ENCODE assay signal across 12 mouse cellular contexts in the genomic region with DNA sequence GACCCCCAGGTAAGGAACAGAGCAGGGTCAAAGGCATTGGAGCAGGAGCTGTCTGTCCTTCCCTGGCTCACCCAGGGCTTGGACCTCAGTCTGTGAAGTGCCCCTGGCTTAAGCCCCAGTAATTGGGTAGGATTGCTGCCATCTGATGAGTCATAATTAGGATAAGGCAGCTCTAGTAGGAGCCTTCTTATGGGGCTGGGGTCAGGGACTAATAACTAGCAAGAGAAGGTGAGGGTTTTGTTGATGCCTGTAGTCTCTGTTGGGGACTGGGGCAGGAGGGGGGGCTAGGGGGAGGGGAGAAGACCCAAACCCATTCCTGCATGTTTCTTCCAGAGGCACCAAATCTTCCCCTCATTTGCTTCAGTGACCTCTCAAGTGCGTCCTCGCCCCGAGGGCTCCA.
A peak's percentile ranks its signal among the peaks of the same experiment; 100 is the strongest.
DNase-seq lines count a peak whose midpoint lies in the region; ATAC-seq lines count a peak whose summit lies in the region.
"Had no signal": no experiment of that assay in that cellular context is flagged by ENCODE, and none has a peak within 500 bp of the region (broad histone marks: within the 10 kb centered on the region; RNA-seq: fewer than 3 reads in every experiment).

No protein-coding gene starts in this region.

- H3K9ac ChIP-seq in intestine, embryonic 14.5 days (ENCODE audit: low read length), result no peak overlapping the region
- H3K9ac ChIP-seq in intestine, embryonic 15.5 days, result no peak overlapping the region
- no peak overlapping the region for H3K9ac ChIP-seq in embryonic facial prominence, embryonic 11.5 days (replicated peaks; ENCODE audit: low read length)
- H3K9ac ChIP-seq in forebrain, embryonic 16.5 days (replicated peaks; ENCODE audit: low read depth, low read length), result peak overlapping the region; percentile 38; the same call in 1 of the 2 replicates
- H3K9ac ChIP-seq in midbrain, embryonic 13.5 days (replicated peaks), result peak overlapping the region; percentile 16; the same call in 1 of the 2 replicates
- H3K9ac ChIP-seq: liver, postnatal 0 days had no signal

- peak overlapping the region; percentile 27; the same call in 1 of the 2 replicates for H3K4me2 ChIP-seq in intestine, embryonic 14.5 days (ENCODE audit: low read length)
- no peak overlapping the region; the same call in 1 of the 2 replicates for H3K4me2 ChIP-seq in intestine, embryonic 15.5 days (replicated peaks)
- H3K4me2 ChIP-seq in embryonic facial prominence, embryonic 11.5 days (ENCODE audit: low read depth, low read length), result no peak overlapping the region
- peak overlapping the region; percentile 36 for H3K4me2 ChIP-seq in forebrain, embryonic 16.5 days (ENCODE audit: low read length)
- H3K4me2 ChIP-seq in midbrain, embryonic 13.5 days (replicated peaks), result peak overlapping the region; percentile 36

- no peak for ATAC-seq in intestine, embryonic 14.5 days (replicated peaks; ENCODE audit: low FRiP score, low TSS enrichment, low read depth)
- no peak for ATAC-seq in intestine, embryonic 15.5 days
- peak; percentile 58 for ATAC-seq in embryonic facial prominence, embryonic 11.5 days (replicated peaks; ENCODE audit: insufficient number of reproducible peaks, low FRiP score, low TSS enrichment, low read depth)
- no peak for ATAC-seq in forebrain, embryonic 16.5 days
- ATAC-seq in midbrain, embryonic 13.5 days, result peak; percentile 72
- ATAC-seq: liver, postnatal 0 days had no signal

- H3K27ac ChIP-seq in intestine, embryonic 14.5 days (ENCODE audit: low read depth), result no peak overlapping the region
- no peak overlapping the region for H3K27ac ChIP-seq in intestine, embryonic 15.5 days
- no peak overlapping the region for H3K27ac ChIP-seq in embryonic facial prominence, embryonic 11.5 days (replicated peaks; ENCODE audit: low read depth, low read length)
- H3K27ac ChIP-seq in forebrain, embryonic 16.5 days (ENCODE audit: low read length), result no peak overlapping the region
- peak overlapping the region; percentile 75 for H3K27ac ChIP-seq in midbrain, embryonic 13.5 days
- H3K27ac ChIP-seq: layer of hippocampus, adult 2 months had no signal

- 19% methylated on average over 3 of the region's 3 CpGs for WGBS in intestine, embryonic 14.5 days
- 26% methylated on average over 3 of the region's 3 CpGs for WGBS in intestine, embryonic 15.5 days
- 31% methylated on average over 3 of the region's 3 CpGs for WGBS in embryonic facial prominence, embryonic 11.5 days
- WGBS in forebrain, embryonic 16.5 days, result 10% methylated on average over 3 of the region's 3 CpGs
- WGBS in midbrain, embryonic 13.5 days, result 6% methylated on average over 3 of the region's 3 CpGs

- H3K36me3 ChIP-seq in intestine, embryonic 14.5 days (ENCODE audit: control insufficient read depth, insufficient read depth, low read length), result no peaks in the 10 kb centered on the region
- no peaks in the 10 kb centered on the region for H3K36me3 ChIP-seq in intestine, embryonic 15.5 days
- no peaks in the 10 kb centered on the region for H3K36me3 ChIP-seq in embryonic facial prominence, embryonic 11.5 days (replicated peaks; ENCODE audit: control insufficient read depth, insufficient read depth, low read depth, low read length)
- H3K36me3 ChIP-seq in forebrain, embryonic 16.5 days (ENCODE audit: control insufficient read depth, insufficient read depth), result no peaks in the 10 kb centered on the region
- H3K36me3 ChIP-seq in midbrain, embryonic 13.5 days, result no peaks in the 10 kb centered on the region
- H3K36me3 ChIP-seq: G1E had no signal

- H3K4me1 ChIP-seq in intestine, embryonic 14.5 days (replicated peaks; ENCODE audit: control insufficient read depth, insufficient read depth, low read length), result peaks cover 6% of the 10 kb centered on the region
- H3K4me1 ChIP-seq in intestine, embryonic 15.5 days (replicated peaks), result peaks cover 6% of the 10 kb centered on the region; the same call in 1 of the 2 replicates
- no peaks in the 10 kb centered on the region; the same call in 1 of the 2 replicates for H3K4me1 ChIP-seq in embryonic facial prominence, embryonic 11.5 days (ENCODE audit: control insufficient read depth, insufficient read depth, low read length)
- H3K4me1 ChIP-seq in forebrain, embryonic 16.5 days (replicated peaks; ENCODE audit: control insufficient read depth, insufficient read depth, low read length), result peaks cover 9% of the 10 kb centered on the region
- peaks cover 18% of the 10 kb centered on the region for H3K4me1 ChIP-seq in midbrain, embryonic 13.5 days (replicated peaks)

- no peaks in the 10 kb centered on the region for H3K9me3 ChIP-seq in intestine, embryonic 14.5 days (ENCODE audit: control insufficient read depth, low read length)
- no peaks in the 10 kb centered on the region for H3K9me3 ChIP-seq in intestine, embryonic 15.5 days
- no peaks in the 10 kb centered on the region for H3K9me3 ChIP-seq in embryonic facial prominence, embryonic 11.5 days (replicated peaks; ENCODE audit: control insufficient read depth, low read length)
- no peaks in the 10 kb centered on the region for H3K9me3 ChIP-seq in forebrain, embryonic 16.5 days (ENCODE audit: control insufficient read depth, low read length)
- no peaks in the 10 kb centered on the region for H3K9me3 ChIP-seq in midbrain, embryonic 13.5 days

- no peaks in the 10 kb centered on the region for H3K27me3 ChIP-seq in intestine, embryonic 14.5 days (replicated peaks; ENCODE audit: control insufficient read depth, insufficient read depth, low read length)
- no peaks in the 10 kb centered on the region for H3K27me3 ChIP-seq in intestine, embryonic 15.5 days (replicated peaks)
- H3K27me3 ChIP-seq in embryonic facial prominence, embryonic 11.5 days (ENCODE audit: control insufficient read depth, insufficient read depth, low read length), result no peaks in the 10 kb centered on the region
- H3K27me3 ChIP-seq in forebrain, embryonic 16.5 days (replicated peaks; ENCODE audit: control insufficient read depth, insufficient read depth, low read length), result no peaks in the 10 kb centered on the region
- no peaks in the 10 kb centered on the region for H3K27me3 ChIP-seq in midbrain, embryonic 13.5 days

- no peak overlapping the region for H3K4me3 ChIP-seq in intestine, embryonic 14.5 days (ENCODE audit: low read depth, low read length)
- H3K4me3 ChIP-seq in intestine, embryonic 15.5 days (replicated peaks), result no peak overlapping the region
- no peak overlapping the region for H3K4me3 ChIP-seq in embryonic facial prominence, embryonic 11.5 days (ENCODE audit: low read depth, low read length)
- no peak overlapping the region for H3K4me3 ChIP-seq in forebrain, embryonic 16.5 days (replicated peaks; ENCODE audit: low read length)
- H3K4me3 ChIP-seq in midbrain, embryonic 13.5 days (replicated peaks), result no peak overlapping the region
- H3K4me3 ChIP-seq: layer of hippocampus, adult 2 months had no signal

- DNase-seq in intestine, embryonic 14.5 days (ENCODE audit: low spot score), result peak; percentile 39
- DNase-seq in embryonic facial prominence, embryonic 11.5 days (ENCODE audit: low spot score), result no peak
- DNase-seq in right cerebral cortex, adult 18-20 months, result no peak
- no peak for DNase-seq in layer of hippocampus, adult 8-10 months (ENCODE audit: low spot score in 2 of 2)
- no peak for DNase-seq in right cerebral cortex, postnatal 10 days (ENCODE audit: low spot score in 2 of 2)
- DNase-seq: gastrocnemius, postnatal 36 days; liver, postnatal 0 days had no signal

Comparison
In these comparisons a context has a peak if more than half of its experiments do, and no peak if none do; other contexts are left out.
1. H3K4me2 ChIP-seq: peak in intestine, embryonic 14.5 days (single experiment), forebrain, embryonic 16.5 days (single experiment) and midbrain, embryonic 13.5 days (single experiment); none in intestine, embryonic 15.5 days (single experiment) and embryonic facial prominence, embryonic 11.5 days (single experiment).
2. ATAC-seq: peak in embryonic facial prominence, embryonic 11.5 days (single experiment) and midbrain, embryonic 13.5 days (single experiment); none in intestine, embryonic 14.5 days (single experiment), intestine, embryonic 15.5 days (single experiment) and forebrain, embryonic 16.5 days (single experiment).
3. H3K9ac ChIP-seq: peak in forebrain, embryonic 16.5 days (single experiment) and midbrain, embryonic 13.5 days (single experiment); none in intestine, embryonic 14.5 days (single experiment), intestine, embryonic 15.5 days (single experiment) and embryonic facial prominence, embryonic 11.5 days (single experiment).